Mouse (Mus musculus): ENCODE data around the gene Sh2b1. TPM values are rescaled to one million over a fixed set of nuclear protein-coding genes. Genes with fewer than 3 reads are reported as not detected.
"Not testable (repeated sequence)": the region's sequence is repeated elsewhere in the genome, so short reads cannot be mapped to it uniquely, and the experiment has no call there.

Sh2b1 gene
- polyA plus RNA-seq, 1 experiment = not detected

DNA sequence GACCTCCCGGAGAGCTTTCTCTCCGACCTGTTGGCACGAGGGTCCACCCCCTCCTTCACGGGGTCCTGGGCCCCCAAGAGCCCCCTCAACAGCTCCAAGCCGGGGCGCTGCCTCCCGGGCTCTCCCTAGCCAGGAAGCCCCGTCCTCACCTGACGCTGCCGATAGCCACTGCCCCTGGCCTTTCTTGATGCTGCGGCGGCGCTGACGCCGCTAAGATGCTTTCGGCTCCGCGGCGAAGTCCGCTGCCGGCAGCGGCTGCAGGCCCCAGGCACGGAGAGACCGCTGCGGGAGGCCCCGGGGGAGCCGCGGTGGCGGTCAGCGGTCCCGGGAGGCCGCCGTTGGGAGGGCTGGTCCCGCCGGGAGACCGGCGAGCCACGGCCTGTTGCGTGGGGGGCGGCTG is 27.5 kb upstream of the Sh2b1 start:
- Histone ChIP-seq H3K27ac (ENCODE audit: insufficient read depth, low read depth, low read length) (peak overlapping the region; percentile 81), H3K4me3 (ENCODE audit: insufficient read depth, low read depth, low read length) (peak overlapping the region; percentile 96), H3K4me1 (ENCODE audit: control insufficient read depth, insufficient read depth, low read length) (no peaks in the 10 kb centered on the region)
- under 1% methylated on average over 40 of the region's 40 CpGs for WGBS
- TF ChIP-seq POLR2A (IDR thresholded peaks at IDR 0.05; ENCODE audit: insufficient read depth, low read depth, low read length) (no peak), CTCF (IDR thresholded peaks at IDR 0.05; ENCODE audit: insufficient read depth, low read depth, low read length) (no peak)

DNA sequence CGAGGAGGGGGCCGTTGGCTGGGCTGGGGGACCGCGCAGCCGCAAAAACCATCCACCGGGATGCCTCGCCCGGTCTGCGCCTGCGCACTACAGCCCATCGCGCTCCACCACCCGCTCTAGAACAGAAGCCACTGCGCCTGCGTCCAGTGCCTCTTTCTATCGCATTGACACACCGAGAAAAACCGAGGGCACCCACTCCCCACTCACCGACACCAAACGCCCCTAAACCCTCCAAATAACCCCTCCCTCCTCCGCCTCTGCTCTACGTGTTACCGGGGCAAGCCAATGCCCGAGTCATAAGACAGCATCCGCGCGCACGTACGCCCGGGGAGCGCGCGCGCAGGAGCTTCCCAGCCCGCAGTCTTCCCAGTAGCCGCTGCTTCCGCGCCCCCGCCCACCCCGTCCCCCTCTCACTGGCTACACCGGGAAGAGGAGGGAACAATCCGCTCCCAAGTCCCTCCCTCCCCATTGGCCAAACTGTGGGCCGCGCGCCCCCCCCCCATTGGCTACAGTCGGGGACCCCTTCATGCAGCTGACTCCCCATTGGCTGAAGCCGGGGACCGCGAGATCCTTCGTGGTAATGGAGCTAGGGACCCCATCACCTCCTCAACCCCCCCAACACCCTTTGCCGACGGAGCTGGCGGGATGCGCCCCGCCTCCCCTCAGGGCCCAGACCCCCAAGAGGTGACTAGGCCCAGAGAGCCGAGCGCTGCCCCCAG is 27.0 kb upstream of the Sh2b1 start:
- peak overlapping the region; percentile 96 for H3K4me3 ChIP-seq (ENCODE audit: insufficient read depth, low read depth, low read length)
- peak; percentile 60; the same call in 1 of the 2 replicates for TF ChIP-seq POLR2A (IDR thresholded peaks at IDR 0.05; ENCODE audit: insufficient read depth, low read depth, low read length)
- no peak for TF ChIP-seq CTCF (IDR thresholded peaks at IDR 0.05; ENCODE audit: insufficient read depth, low read depth, low read length)
- no peaks in the 10 kb centered on the region for H3K4me1 ChIP-seq (ENCODE audit: control insufficient read depth, insufficient read depth, low read length)
- peak overlapping the region; percentile 84 for H3K27ac ChIP-seq (ENCODE audit: insufficient read depth, low read depth, low read length)
- WGBS = 1% methylated on average over 55 of the region's 57 CpGs

DNA sequence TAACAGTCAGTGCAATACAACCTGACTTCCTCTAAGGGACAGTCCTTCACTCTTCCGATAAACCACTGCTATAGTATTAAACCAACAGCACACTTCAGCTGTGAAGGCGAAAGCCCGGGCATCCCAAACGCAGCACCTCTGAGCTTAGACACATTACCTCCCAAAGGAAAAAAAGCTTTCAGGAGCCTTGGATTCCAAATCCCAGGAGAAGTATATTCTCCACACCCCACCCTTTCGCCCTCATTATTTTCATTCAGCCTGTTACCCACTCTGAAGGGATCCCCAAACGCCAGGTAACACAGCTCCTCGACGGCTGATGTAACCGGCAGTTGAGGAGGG is 26.4 kb upstream of the Sh2b1 start:
- Histone ChIP-seq H3K4me1 (ENCODE audit: control insufficient read depth, insufficient read depth, low read length) (no peaks in the 10 kb centered on the region), H3K27ac (ENCODE audit: insufficient read depth, low read depth, low read length) (0 out of 2 replicates have a peak overlapping the region, but pooled peaks have one; percentile 84), H3K4me3 (ENCODE audit: insufficient read depth, low read depth, low read length) (peak overlapping the region; percentile 96)
- 2% methylated on average over 9 of the region's 9 CpGs for WGBS
- TF ChIP-seq POLR2A (IDR thresholded peaks at IDR 0.05; ENCODE audit: insufficient read depth, low read depth, low read length) (no peak), CTCF (IDR thresholded peaks at IDR 0.05; ENCODE audit: insufficient read depth, low read depth, low read length) (no peak)

- WGBS = 96% methylated on average over 7 of the region's 7 CpGs
- no peak for TF ChIP-seq CTCF (IDR thresholded peaks at IDR 0.05; ENCODE audit: insufficient read depth, low read depth, low read length)
- no peak for TF ChIP-seq POLR2A (IDR thresholded peaks at IDR 0.05; ENCODE audit: insufficient read depth, low read depth, low read length)
- H3K4me1 ChIP-seq (ENCODE audit: control insufficient read depth, insufficient read depth, low read length) = no peaks in the 10 kb centered on the region
Observed at GRCm38 (mm10) chr7:126499416-126499815, 24.2 kb upstream of the Sh2b1 start.

DNA sequence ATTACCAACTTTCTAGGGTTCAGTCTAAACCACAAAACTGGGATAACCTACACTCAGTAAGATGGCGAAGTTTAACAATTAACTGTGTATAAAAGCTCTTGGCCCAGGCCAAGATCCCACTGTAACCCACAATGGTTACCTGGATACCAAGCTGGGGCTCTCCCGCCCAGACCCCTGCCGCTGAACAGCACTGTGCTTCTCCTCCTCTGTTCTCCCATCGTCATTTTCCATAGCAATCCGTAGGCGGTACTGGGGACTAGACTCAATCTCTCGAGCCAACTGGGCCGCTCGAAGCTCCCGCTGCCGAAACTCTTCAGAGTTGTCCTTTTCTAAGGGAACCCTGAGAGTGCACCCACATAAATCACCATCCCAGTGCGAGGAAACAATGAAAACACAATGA is 22.7 kb upstream of the Sh2b1 start:
- no peaks in the 10 kb centered on the region for H3K4me1 ChIP-seq (ENCODE audit: control insufficient read depth, insufficient read depth, low read length)
- H3K27ac ChIP-seq (ENCODE audit: insufficient read depth, low read depth, low read length) = no peak overlapping the region
- 73% methylated on average over 12 of the region's 12 CpGs for WGBS
- no peak for TF ChIP-seq POLR2A (IDR thresholded peaks at IDR 0.05; ENCODE audit: insufficient read depth, low read depth, low read length)
- no peak for TF ChIP-seq CTCF (IDR thresholded peaks at IDR 0.05; ENCODE audit: insufficient read depth, low read depth, low read length)
- no peak overlapping the region for H3K4me3 ChIP-seq (ENCODE audit: insufficient read depth, low read depth, low read length)

More at GRCm38 (mm10) chr7:126499416-126499815, 24.2 kb upstream of the Sh2b1 start:
- Histone ChIP-seq H3K27ac (ENCODE audit: insufficient read depth, low read depth, low read length) (no peak overlapping the region), H3K4me3 (ENCODE audit: insufficient read depth, low read depth, low read length) (no peak overlapping the region)

- WGBS = 87% methylated on average over 5 of the region's 5 CpGs
- Histone ChIP-seq H3K4me3 (ENCODE audit: insufficient read depth, low read depth, low read length) (no peak overlapping the region), H3K4me1 (ENCODE audit: control insufficient read depth, insufficient read depth, low read length) (no peaks in the 10 kb centered on the region), H3K27ac (ENCODE audit: insufficient read depth, low read depth, low read length) (no peak overlapping the region)
- TF ChIP-seq CTCF (IDR thresholded peaks at IDR 0.05; ENCODE audit: insufficient read depth, low read depth, low read length) = no peak
- TF ChIP-seq POLR2A (IDR thresholded peaks at IDR 0.05; ENCODE audit: insufficient read depth, low read depth, low read length) = no peak
Observed at GRCm38 (mm10) chr7:126496475-126496874, 21.3 kb upstream of the Sh2b1 start.

DNA sequence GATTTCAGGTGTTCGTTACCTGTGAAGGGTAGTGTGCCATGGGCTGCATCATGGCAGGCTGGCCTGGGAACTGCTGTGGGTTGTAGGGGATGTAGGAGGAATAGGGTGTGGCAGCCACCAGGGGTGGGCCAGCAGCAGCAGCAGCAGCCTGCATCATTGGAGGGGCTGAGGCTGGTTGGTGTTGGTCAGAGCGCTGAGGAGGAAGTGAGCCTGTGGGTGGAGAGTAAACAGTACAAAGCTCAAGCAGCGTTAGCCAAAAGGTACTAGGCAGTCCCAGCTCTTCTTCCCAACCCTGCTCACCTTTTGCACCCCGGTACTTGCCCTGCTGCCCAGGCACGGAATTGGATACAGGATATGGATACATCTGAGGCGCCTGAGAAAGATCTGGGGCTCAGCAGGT is 18.9 kb upstream of the Sh2b1 start:
- TF ChIP-seq CTCF (IDR thresholded peaks at IDR 0.05; ENCODE audit: insufficient read depth, low read depth, low read length) (no peak), POLR2A (IDR thresholded peaks at IDR 0.05; ENCODE audit: insufficient read depth, low read depth, low read length) (no peak)
- Histone ChIP-seq H3K27ac (ENCODE audit: insufficient read depth, low read depth, low read length) (no peak overlapping the region), H3K4me1 (ENCODE audit: control insufficient read depth, insufficient read depth, low read length) (no peaks in the 10 kb centered on the region), H3K4me3 (ENCODE audit: insufficient read depth, low read depth, low read length) (no peak overlapping the region)
- WGBS = 88% methylated on average over 6 of the region's 6 CpGs

DNA sequence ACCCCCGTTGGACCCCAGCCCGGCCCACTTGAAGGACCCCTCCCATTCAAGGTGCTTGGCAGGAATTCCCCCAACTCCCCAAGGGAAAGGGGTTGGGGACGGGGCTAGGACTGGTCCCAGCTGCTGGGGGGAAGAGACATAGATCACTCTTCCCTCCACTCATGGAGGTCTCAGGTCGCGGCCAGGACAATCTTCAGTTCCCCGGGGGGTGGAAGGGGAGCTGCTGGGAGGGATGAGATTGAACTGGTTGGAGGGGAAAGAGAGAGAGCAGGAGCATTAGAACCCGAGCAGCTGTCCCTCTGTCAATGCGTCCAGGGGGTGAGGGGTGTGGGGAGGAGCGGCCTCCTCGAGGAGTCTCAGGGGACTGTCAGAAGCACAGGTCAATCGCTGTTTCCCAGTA is 16.7 kb upstream of the Sh2b1 start:
- WGBS = 52% methylated on average over 11 of the region's 11 CpGs

GRCm38 (mm10) chr7:126491005-126491404 is 15.8 kb upstream of the Sh2b1 start:
- H3K27ac ChIP-seq (ENCODE audit: insufficient read depth, low read depth, low read length) = no peak overlapping the region
- no peak overlapping the region for H3K4me3 ChIP-seq (ENCODE audit: insufficient read depth, low read depth, low read length)
- H3K4me1 ChIP-seq (ENCODE audit: control insufficient read depth, insufficient read depth, low read length) = peaks cover 7% of the 10 kb centered on the region
- TF ChIP-seq POLR2A (IDR thresholded peaks at IDR 0.05; ENCODE audit: insufficient read depth, low read depth, low read length) (no peak), CTCF (IDR thresholded peaks at IDR 0.05; ENCODE audit: insufficient read depth, low read depth, low read length) (no peak)
- 72% methylated on average over 1 of the region's 1 CpGs for WGBS

More for the DNA sequence above, 16.7 kb upstream of the Sh2b1 start:
- Histone ChIP-seq H3K27ac (ENCODE audit: insufficient read depth, low read depth, low read length) (no peak overlapping the region), H3K4me1 (ENCODE audit: control insufficient read depth, insufficient read depth, low read length) (peaks cover 7% of the 10 kb centered on the region), H3K4me3 (ENCODE audit: insufficient read depth, low read depth, low read length) (no peak overlapping the region)
- TF ChIP-seq POLR2A (IDR thresholded peaks at IDR 0.05; ENCODE audit: insufficient read depth, low read depth, low read length) = no peak
- no peak for TF ChIP-seq CTCF (IDR thresholded peaks at IDR 0.05; ENCODE audit: insufficient read depth, low read depth, low read length)

DNA sequence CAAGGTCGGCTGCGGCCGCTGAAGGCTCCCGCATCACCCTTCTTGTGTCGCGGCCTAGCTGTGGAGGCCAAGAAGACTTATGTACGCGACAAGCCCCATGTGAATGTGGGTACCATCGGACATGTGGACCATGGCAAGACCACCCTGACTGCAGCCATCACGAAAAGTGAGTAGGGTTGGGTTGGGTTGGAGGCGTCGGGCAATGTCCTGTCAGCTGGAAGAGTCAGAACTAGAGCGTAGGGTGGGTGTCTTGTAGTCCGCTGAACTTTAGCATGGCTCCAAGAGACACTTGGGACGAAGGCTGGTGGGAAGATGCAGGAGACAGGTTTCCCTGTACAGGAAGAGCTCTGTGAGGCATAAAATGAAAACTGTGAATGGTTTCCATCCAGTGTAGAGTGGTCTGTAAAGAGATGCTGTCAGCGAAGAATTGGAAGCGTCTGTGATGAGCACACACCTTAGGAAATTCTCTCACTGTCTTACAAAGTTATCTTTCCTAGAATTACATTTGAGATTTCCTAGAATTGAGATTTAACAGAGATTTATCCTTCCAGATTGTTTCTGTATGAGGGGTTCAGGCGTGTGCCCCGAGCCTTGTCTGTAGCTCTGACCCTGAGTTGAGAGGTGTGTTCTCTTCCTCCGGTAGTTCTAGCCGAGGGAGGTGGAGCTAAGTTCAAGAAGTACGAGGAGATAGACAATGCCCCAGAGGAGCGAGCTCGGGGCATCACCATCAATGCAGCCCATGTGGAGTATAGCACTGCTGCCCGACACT is 12.6 kb upstream of the Sh2b1 start:
- H3K4me1 ChIP-seq (ENCODE audit: control insufficient read depth, insufficient read depth, low read length) = not testable (repeated sequence)
- H3K27ac ChIP-seq (ENCODE audit: insufficient read depth, low read depth, low read length) = peak overlapping the region; percentile 52; the same call in 1 of the 2 replicates
- 13% methylated on average over 25 of the region's 25 CpGs for whole genome bisulfite sequencing

More for the DNA sequence above, 12.6 kb upstream of the Sh2b1 start:
- H3K4me3 ChIP-seq (ENCODE audit: insufficient read depth, low read depth, low read length) = peak overlapping the region; percentile 74

Data from olfactory bulb, adult 2 months (tissue).